Mouse (Mus musculus) CH12.LX (cell line): ENCODE data around the gene Fam228b. TPM values are rescaled to one million over a fixed set of nuclear protein-coding genes. Genes with fewer than 3 reads are reported as not detected.
A peak's percentile ranks its signal among the peaks of the same experiment; 100 is the strongest.
"Not testable (repeated sequence)": the region's sequence is repeated elsewhere in the genome, so short reads cannot be mapped to it uniquely, and the experiment has no call there.

Source experiments
- DNase-seq: peaks from one replicate; pipeline ENCODE4 v3.0.0-alpha.2; 2013; ENCODE audit errors: extremely low read depth
- H3K27ac ChIP-seq: 2 replicates; pipeline ENCODE4 v1.5.1; 2012; ENCODE audit warnings: low read depth, mild to moderate bottlenecking, control low read depth, moderate library complexity; ENCODE audit not compliant: insufficient read depth
- H3K27me3 ChIP-seq: replicated peaks from 2 replicates; pipeline ENCODE3; 2012; ENCODE audit warnings: inconsistent platforms
- H3K36me3 ChIP-seq, 2 experiments: replicated peaks in 1 of 2; 2 replicates each; pipeline versions ENCODE3 to v1.6.1; 2012; ENCODE audit warnings: inconsistent platforms in 1 of 2, low read length in 1 of 2, mild to moderate bottlenecking in 1 of 2, mixed read lengths in 1 of 2, moderate library complexity in 1 of 2; ENCODE audit not compliant: control insufficient read depth in 1 of 2, insufficient read depth in 1 of 2
- H3K4me1 ChIP-seq, 2 experiments: 2 replicates each; pipeline ENCODE4 v1.6.1; 2012; ENCODE audit warnings: inconsistent platforms in 1 of 2, moderate library complexity in 1 of 2; ENCODE audit not compliant: insufficient read depth in 2 of 2, control insufficient read depth in 1 of 2
- H3K4me2 ChIP-seq: 2 replicates; pipeline ENCODE4 v1.6.1; 2012; ENCODE audit warnings: low read depth, mild to moderate bottlenecking, control low read depth; ENCODE audit not compliant: poor library complexity, insufficient read depth, severe bottlenecking
- H3K4me3 ChIP-seq, 3 experiments: fragments of 150-350 bp in 1 of 3; sonication (generic) in 1 of 3; replicated peaks in 1 of 3; 2 replicates each; pipeline versions ENCODE3 to v1.5.1; 2011 to 2012; ENCODE audit warnings: low read depth in 2 of 3, low read length in 2 of 3, mild to moderate bottlenecking in 2 of 3, moderate library complexity in 2 of 3, control low read depth in 1 of 3, improper control_type of control experiment in 1 of 3, inconsistent platforms in 1 of 3, mixed read lengths in 1 of 3; ENCODE audit not compliant: poor library complexity in 1 of 3
- H3K79me2 ChIP-seq: replicated peaks from 2 replicates; pipeline ENCODE4 v1.6.1; 2012; ENCODE audit warnings: mild to moderate bottlenecking, moderate library complexity; ENCODE audit not compliant: control insufficient read depth, poor library complexity, insufficient read depth, severe bottlenecking; ENCODE audit errors: extremely low read depth
- H3K9ac ChIP-seq: 2 replicates; pipeline ENCODE4 v1.6.1; 2012; ENCODE audit warnings: low read depth, mild to moderate bottlenecking, control low read depth, moderate library complexity; ENCODE audit not compliant: insufficient read depth
- H3K9me3 ChIP-seq: replicated peaks from 2 replicates; pipeline ENCODE3; 2012; ENCODE audit warnings: low read length, inconsistent platforms, mixed read lengths
- BHLHE40 ChIP-seq: IDR thresholded peaks from 2 replicates; pipeline ENCODE4 v1.6.1; 2011; ENCODE audit warnings: mild to moderate bottlenecking, low read depth, low read length, improper control_type of control experiment
- CHD2 ChIP-seq: IDR thresholded peaks from 2 replicates; pipeline ENCODE4 v1.6.1; 2011; ENCODE audit warnings: low read length, improper control_type of control experiment
- CTCF ChIP-seq, 2 experiments: IDR thresholded peaks in 1 of 2; conservative IDR thresholded peaks in 1 of 2; 2 replicates each; pipeline ENCODE4 v1.5.1; 2011 to 2012; ENCODE audit warnings: low read depth in 2 of 2, low read length in 2 of 2, improper control_type of control experiment in 1 of 2, inconsistent platforms in 1 of 2, mild to moderate bottlenecking in 1 of 2, moderate library complexity in 1 of 2
- E2F4 ChIP-seq: IDR thresholded peaks from 2 replicates; pipeline ENCODE4 v1.6.1; 2011; ENCODE audit warnings: low read depth, low read length, improper control_type of control experiment; ENCODE audit not compliant: insufficient replicate concordance
- ELF1 ChIP-seq: IDR thresholded peaks from 2 replicates; pipeline ENCODE4 v1.6.1; 2014; ENCODE audit warnings: low read depth, mild to moderate bottlenecking, inconsistent platforms, low read length, improper control_type of control experiment
- ETS1 ChIP-seq: conservative IDR thresholded peaks from 2 replicates; pipeline ENCODE4 v1.6.1; 2012; ENCODE audit warnings: low read depth, mild to moderate bottlenecking, inconsistent platforms, low read length, improper control_type of control experiment, moderate library complexity
- GABPA ChIP-seq: IDR thresholded peaks from 2 replicates; pipeline ENCODE4 v1.6.1; 2012; ENCODE audit warnings: low read depth, low read length, improper control_type of control experiment, inconsistent platforms; ENCODE audit not compliant: insufficient replicate concordance
- HCFC1 ChIP-seq: IDR thresholded peaks from 2 replicates; pipeline ENCODE4 v1.6.1; 2012; ENCODE audit warnings: low read depth, mild to moderate bottlenecking, inconsistent platforms, low read length, improper control_type of control experiment
- JUN ChIP-seq: IDR thresholded peaks from 2 replicates; pipeline ENCODE4 v1.6.1; 2011; ENCODE audit warnings: low read depth, mild to moderate bottlenecking, low read length, improper control_type of control experiment, moderate library complexity; ENCODE audit not compliant: insufficient read depth
- JUND ChIP-seq: conservative IDR thresholded peaks from 2 replicates; pipeline ENCODE4 v1.6.1; 2011; ENCODE audit warnings: low read depth, low read length, improper control_type of control experiment
- KAT2A ChIP-seq: IDR thresholded peaks from 2 replicates; pipeline ENCODE4 v1.6.1; 2012; ENCODE audit warnings: low read length, improper control_type of control experiment, inconsistent platforms; ENCODE audit not compliant: insufficient replicate concordance
- MAFK ChIP-seq: IDR thresholded peaks from 2 replicates; pipeline ENCODE4 v1.6.1; 2011; ENCODE audit warnings: low read length, improper control_type of control experiment; ENCODE audit not compliant: insufficient replicate concordance
- MAX ChIP-seq: IDR thresholded peaks from 2 replicates; pipeline ENCODE4 v1.6.1; 2011; ENCODE audit warnings: low read length, improper control_type of control experiment
- NELFE ChIP-seq: IDR thresholded peaks from 2 replicates; pipeline ENCODE4 v1.6.1; 2011; ENCODE audit warnings: low read depth, low read length, improper control_type of control experiment
- RAD21 ChIP-seq: IDR thresholded peaks from 2 replicates; pipeline ENCODE4 v1.6.1; 2011; ENCODE audit warnings: low read depth, mild to moderate bottlenecking, low read length, improper control_type of control experiment, moderate library complexity
- RCOR1 ChIP-seq: conservative IDR thresholded peaks from 2 replicates; pipeline ENCODE4 v1.6.1; 2012; ENCODE audit warnings: low read depth, mild to moderate bottlenecking, inconsistent platforms, low read length, improper control_type of control experiment
- SMC3 ChIP-seq: IDR thresholded peaks from 2 replicates; pipeline ENCODE4 v1.6.1; 2011; ENCODE audit warnings: low read depth, low read length, improper control_type of control experiment
- TBP ChIP-seq: conservative IDR thresholded peaks from 2 replicates; pipeline ENCODE4 v1.6.1; 2011; ENCODE audit warnings: low read depth, low read length, improper control_type of control experiment
- TCF12 ChIP-seq: IDR thresholded peaks from 2 replicates; pipeline ENCODE4 v1.6.1; 2014; ENCODE audit warnings: low read depth, mild to moderate bottlenecking, inconsistent platforms, low read length, improper control_type of control experiment
- UBTF ChIP-seq: IDR thresholded peaks from 2 replicates; pipeline ENCODE4 v1.6.1; 2012; ENCODE audit warnings: low read depth, mild to moderate bottlenecking, inconsistent platforms, low read length, improper control_type of control experiment, moderate library complexity
- USF1 ChIP-seq: IDR thresholded peaks from 2 replicates; pipeline ENCODE4 v1.6.1; 2014; ENCODE audit warnings: low read depth, mild to moderate bottlenecking, inconsistent platforms, low read length, improper control_type of control experiment
- ZC3H11A ChIP-seq: IDR thresholded peaks from 2 replicates; pipeline ENCODE4 v1.6.1; 2012; ENCODE audit warnings: low read depth, mild to moderate bottlenecking, inconsistent platforms, low read length, improper control_type of control experiment
- ZMIZ1 ChIP-seq: IDR thresholded peaks from 2 replicates; pipeline ENCODE4 v1.6.1; 2012; ENCODE audit warnings: low read depth, mild to moderate bottlenecking, inconsistent platforms, low read length, improper control_type of control experiment
- dilution Hi-C: fragments of 300-500 bp; cut with MboI; formaldehyde crosslinking; loops from 2 replicates; pipeline ENCODE4 v1.14.3; 2020; ENCODE audit warnings: low sequenced_read_pairs; ENCODE audit not compliant: extremely low pct_unique_long_range_greater_than_20kb, extremely low pct_ligation_motif_present
- in situ Hi-C: fragments of 300-500 bp; cut with MboI; formaldehyde crosslinking; loops from 3 replicates; pipeline ENCODE4 v1.14.3; 2019; ENCODE audit warnings: low sequenced_read_pairs, low pct_ligation_motif_present, low pct_unique_long_range_greater_than_20kb, mixed read lengths
- polyA plus RNA-seq: library from polyadenylated mRNA; unstranded; fragments of >175 nt; gene quantifications from 2 replicates; pipeline ENCODE4 v1.2.1, GENCODE M21; 2012; ENCODE audit warnings: low read depth; ENCODE audit not compliant: insufficient read length
- total RNA-seq, 2 experiments: library from RNA; depleted of rRNA; stranded (reverse); fragments of 300-350 nt in 1 of 2; fragments of >200 nt in 1 of 2; gene quantifications; 2 replicates each; pipeline ENCODE4 v1.2.3; 2012 to 2014

Gene Fam228b
- total and polyA plus RNA-seq, 3 experiments, result 0.13 TPM; not detected in 2

DNA sequence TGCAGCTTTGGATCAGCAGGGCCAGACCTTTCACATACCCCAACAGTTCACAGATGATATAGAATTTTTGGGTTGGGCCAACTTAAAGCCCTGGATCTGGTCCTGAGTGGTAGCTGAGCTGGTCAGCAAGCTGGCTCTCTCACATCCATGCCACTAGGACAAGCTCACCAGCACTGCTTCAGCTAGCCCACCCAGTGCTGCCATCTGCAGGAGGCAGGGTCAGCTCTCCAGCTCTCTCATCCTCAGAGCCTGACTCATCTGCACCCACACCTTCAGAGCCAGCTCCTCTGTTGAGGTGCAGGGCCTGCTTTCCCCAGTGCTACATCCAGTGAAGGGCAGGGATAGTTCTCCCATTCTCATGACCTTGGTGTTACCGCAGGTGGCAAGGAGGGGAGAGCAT is 24.7 kb upstream of the Fam228b start:
- TF ChIP-seq CHD2, result no peak
- TF ChIP-seq MAX, result no peak
- no peak for TF ChIP-seq RCOR1
- TF ChIP-seq RAD21, result peak; percentile 26
- peak; percentile 8 to 54; a peak in 2 of 4 replicates for TF ChIP-seq CTCF (conservative IDR thresholded peaks at IDR 0.05 in 1 of 2, IDR thresholded peaks at IDR 0.05 in 1 of 2; ENCODE audit: low read depth in 2 of 2, low read length in 2 of 2)
- TF ChIP-seq SMC3, result peak; percentile 56
- in situ Hi-C loops (no loop called here), dilution Hi-C loops (no loop called here)
- Histone ChIP-seq H3K9ac (no peak overlapping the region), H3K4me3 (no peak overlapping the region), H3K4me1 (no peaks in the 10 kb centered on the region), H3K79me2 (no peaks in the 10 kb centered on the region), H3K27ac (no peak overlapping the region), H3K9me3 (peaks cover 2% of the 10 kb centered on the region), H3K4me2 (no peak overlapping the region), H3K36me3 (no peaks in the 10 kb centered on the region), H3K27me3 (no peaks in the 10 kb centered on the region)
- DNase-seq, result peak; percentile 12

DNA sequence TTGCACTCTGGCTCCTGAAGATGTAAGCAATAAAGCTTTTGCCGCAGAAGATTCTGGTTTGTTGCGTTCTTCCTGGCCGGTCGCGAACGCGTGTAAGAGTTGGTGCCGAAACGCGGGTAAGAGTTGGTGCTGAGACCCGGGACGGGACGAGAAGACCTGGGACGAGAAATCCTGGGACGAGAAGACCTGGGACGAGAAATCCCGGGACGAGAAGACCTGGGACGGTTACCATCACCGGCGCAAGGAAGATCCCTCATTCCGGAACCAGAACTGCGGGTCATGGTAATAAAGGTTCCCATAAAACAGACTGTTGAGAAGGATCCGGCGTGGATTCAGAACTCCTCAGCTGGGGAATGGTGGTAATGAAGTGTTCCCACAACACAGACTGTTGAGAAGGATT is 19.1 kb upstream of the Fam228b start:
- H3K4me2 ChIP-seq, dilution Hi-C loops, H3K4me1 ChIP-seq, H3K9ac ChIP-seq, in situ Hi-C loops, H3K27me3 ChIP-seq, H3K79me2 ChIP-seq, DNase-seq, H3K36me3 ChIP-seq, H3K27ac ChIP-seq, H3K4me3 ChIP-seq, H3K9me3 ChIP-seq: not testable (repeated sequence)

- Histone ChIP-seq H3K27me3 (no peaks in the 10 kb centered on the region), H3K4me2 (no peak overlapping the region), H3K9ac (no peak overlapping the region), H3K79me2 (no peaks in the 10 kb centered on the region), H3K4me1 (peaks cover 0 to 3% of the 10 kb centered on the region in 2 experiments; a peak in 1 of 4 replicates), H3K27ac (no peak overlapping the region)
- DNase-seq, result no peak
- dilution Hi-C loops (no loop called here), in situ Hi-C loops (no loop called here)
- TF ChIP-seq ELF1, result no peak
- TF ChIP-seq NELFE, result no peak
- no peak for TF ChIP-seq HCFC1
- no peak for TF ChIP-seq UBTF
- TF ChIP-seq CTCF (conservative IDR thresholded peaks at IDR 0.05 in 1 of 2, IDR thresholded peaks at IDR 0.05 in 1 of 2; ENCODE audit: low read depth in 2 of 2, low read length in 2 of 2), result no peak
- no peak for TF ChIP-seq MAFK
- no peak for TF ChIP-seq USF1
- no peak for TF ChIP-seq ZC3H11A
- no peak for TF ChIP-seq JUN
- no peak for TF ChIP-seq BHLHE40
- no peak for TF ChIP-seq GABPA
- TF ChIP-seq JUND, result no peak
- no peak for TF ChIP-seq KAT2A
- no peak for TF ChIP-seq SMC3
- TF ChIP-seq TCF12, result no peak
- TF ChIP-seq ZMIZ1, result no peak
- no peak for TF ChIP-seq TBP
- no peak for TF ChIP-seq ETS1
- no peak for TF ChIP-seq E2F4
- no peak for TF ChIP-seq RCOR1
- TF ChIP-seq, all 38 proteins: peak for 0
- H3K9me3 ChIP-seq, result no peaks in the 10 kb centered on the region
- no peak overlapping the region for H3K4me3 ChIP-seq
- H3K36me3 ChIP-seq, result no peaks in the 10 kb centered on the region
These were observed 15.4 kb upstream of the Fam228b start for GRCm38 (mm10) chr12:4784466-4784865.
